Mouse (Mus musculus): ENCODE results near the gene Cenph.

- TF ChIP-seq CTCF (IDR thresholded peaks at IDR 0.05; ENCODE audit: low read depth, low read length) (no peak), GATA1 (IDR thresholded peaks at IDR 0.05; ENCODE audit: borderline replicate concordance, low read length) (no peak)
These were observed 50.5 kb downstream of the Cenph start for GRCm38 (mm10) chr13:100725194-100725593.
